Mouse (Mus musculus) ovary, postnatal 14 days (tissue): ENCODE data around the gene Jdp2.

ENCODE experiments used
- DNase-seq: peaks from one replicate; pipeline ENCODE4 v3.0.0; 2022; ENCODE audit warnings: low spot score

The Jdp2 gene

GRCm38 (mm10) chr12:85687217-85687533, 88.3 kb downstream of the Jdp2 start:
- DNase-seq, result no peak

DNA sequence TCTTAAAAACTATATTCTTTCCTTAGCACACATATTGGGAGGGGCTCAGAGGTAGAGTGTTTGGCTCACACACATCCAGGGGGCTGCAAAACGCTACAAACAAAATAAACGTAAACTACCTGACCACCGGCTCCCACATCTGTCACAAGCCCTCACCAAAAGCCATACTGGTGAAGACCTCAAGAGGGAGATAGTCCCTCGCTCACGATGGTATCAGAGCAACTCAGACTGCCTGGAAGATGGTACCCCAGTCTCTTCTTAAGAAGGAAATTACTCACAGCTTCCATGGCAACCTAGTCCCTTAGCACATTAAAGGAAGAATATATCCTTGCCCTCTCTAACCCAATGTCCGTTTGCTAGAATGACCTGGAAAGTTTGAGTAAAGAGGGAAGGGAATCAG, 89.0 kb downstream of the Jdp2 start:
- no peak for DNase-seq
